Mouse (Mus musculus) forebrain, embryonic 11.5 days (tissue): ENCODE data around the gene Il10. TPM values are rescaled to one million over a fixed set of nuclear protein-coding genes. Genes with fewer than 3 reads are reported as not detected.

Source experiments
- ATAC-seq: fragments of 200-750 bp; cut with Nextera tagmentation; replicated peaks from 2 replicates; pipeline ENCODE4 v1.8.0; 2017; ENCODE audit warnings: moderate TSS enrichment; ENCODE audit not compliant: low FRiP score
- DNase-seq: peaks from one replicate; pipeline ENCODE4 v3.0.0-alpha.2; 2017; ENCODE audit warnings: low spot score
- H3K27ac ChIP-seq: fragments of 300-500 bp; sonication (generic); 2 replicates; pipeline ENCODE4 v1.5.1; 2014; ENCODE audit warnings: low read depth, low read length
- H3K27me3 ChIP-seq: fragments of 300-500 bp; sonication (generic); 2 replicates; pipeline ENCODE4 v1.6.1; 2014; ENCODE audit warnings: mild to moderate bottlenecking, low read length, mixed read lengths; ENCODE audit not compliant: control insufficient read depth, insufficient read depth
- H3K36me3 ChIP-seq: fragments of 300-500 bp; sonication (generic); 2 replicates; pipeline ENCODE4 v1.6.1; 2014; ENCODE audit warnings: mild to moderate bottlenecking, low read length, moderate library complexity, mixed read lengths; ENCODE audit not compliant: control insufficient read depth, insufficient read depth
- H3K4me1 ChIP-seq: fragments of 300-500 bp; sonication (generic); replicated peaks from 2 replicates; pipeline ENCODE4 v1.6.1; 2014; ENCODE audit warnings: low read length, mixed read lengths; ENCODE audit not compliant: control insufficient read depth, insufficient read depth
- H3K4me2 ChIP-seq: fragments of 300-500 bp; sonication (generic); 2 replicates; pipeline ENCODE4 v1.6.1; 2014; ENCODE audit warnings: low read depth, mild to moderate bottlenecking, low read length, moderate library complexity, mixed read lengths; ENCODE audit not compliant: severe bottlenecking
- H3K4me3 ChIP-seq: fragments of 300-500 bp; sonication (generic); 2 replicates; pipeline ENCODE4 v1.5.1; 2014; ENCODE audit warnings: low read depth, low read length
- H3K9ac ChIP-seq: fragments of 300-500 bp; sonication (generic); 2 replicates; pipeline ENCODE4 v1.6.1; 2014; ENCODE audit warnings: low read length
- H3K9me3 ChIP-seq: fragments of 300-500 bp; sonication (generic); 2 replicates; pipeline ENCODE4 v1.6.1; 2016; ENCODE audit warnings: low read length, mixed read lengths; ENCODE audit not compliant: control insufficient read depth
- WGBS: fragments of 180-500 bp; shearing (Covaris S2); extraction: QIAGEN DNeasy Blood & Tissue Kit; methylation state at CpG from one replicate; pipeline ENCODE4 v1.1.7; 2014; 5-methylcytosine and 5-hydroxymethylcytosine counted together
- polyA plus RNA-seq: library from polyadenylated mRNA; unstranded; fragments of >200 nt; fragmentation: Nextera tagmentation; extraction: Ambion mirVana; gene quantifications from 2 replicates; pipeline ENCODE4 v1.2.1, GENCODE M21; 2014

The Il10 gene
- polyA plus RNA-seq, 1 experiment from 2014 or later = not detected

- H3K4me3 ChIP-seq = no peak overlapping the region
- H3K36me3 ChIP-seq = no peaks in the 10 kb centered on the region
- no peak overlapping the region for H3K4me2 ChIP-seq
- DNase-seq (no peak), ATAC-seq (no peak)
- H3K4me1 ChIP-seq = no peaks in the 10 kb centered on the region
- WGBS = 88% methylated on average over 10 of the region's 10 CpGs
- no peaks in the 10 kb centered on the region for H3K27me3 ChIP-seq
- H3K9me3 ChIP-seq = no peaks in the 10 kb centered on the region
- no peak overlapping the region for H3K27ac ChIP-seq
- H3K9ac ChIP-seq = no peak overlapping the region
These were observed 18.9 kb downstream of the Il10 start for GRCm38 (mm10) chr1:131038415-131039017.

GRCm38 (mm10) chr1:131039479-131039878 lies 19.8 kb downstream of the Il10 start:
- Histone ChIP-seq H3K4me3 (no peak overlapping the region), H3K27ac (no peak overlapping the region), H3K4me1 (no peaks in the 10 kb centered on the region), H3K27me3 (no peaks in the 10 kb centered on the region), H3K36me3 (no peaks in the 10 kb centered on the region), H3K9me3 (no peaks in the 10 kb centered on the region), H3K9ac (no peak overlapping the region), H3K4me2 (no peak overlapping the region)
- ATAC-seq (no peak), DNase-seq (no peak)
- 89% methylated on average over 5 of the region's 5 CpGs for WGBS

- no peak for ATAC-seq
- H3K9ac ChIP-seq = no peak overlapping the region
- H3K4me3 ChIP-seq = no peak overlapping the region
- no peaks in the 10 kb centered on the region for H3K9me3 ChIP-seq
- H3K27me3 ChIP-seq = no peaks in the 10 kb centered on the region
- no peak overlapping the region for H3K27ac ChIP-seq
- H3K4me2 ChIP-seq = no peak overlapping the region
- no peaks in the 10 kb centered on the region for H3K4me1 ChIP-seq
- 68% methylated on average over 2 of the region's 2 CpGs for WGBS
- no peak for DNase-seq
- H3K36me3 ChIP-seq = no peaks in the 10 kb centered on the region
These were observed 22.6 kb downstream of the Il10 start for GRCm38 (mm10) chr1:131042263-131042662.

GRCm38 (mm10) chr1:131042721-131043120 lies 23.1 kb downstream of the Il10 start:
- H3K27ac ChIP-seq = no peak overlapping the region
- H3K36me3 ChIP-seq = no peaks in the 10 kb centered on the region
- WGBS = 85% methylated on average over 3 of the region's 3 CpGs
- no peak overlapping the region for H3K9ac ChIP-seq
- no peaks in the 10 kb centered on the region for H3K27me3 ChIP-seq
- no peak overlapping the region for H3K4me2 ChIP-seq
- no peaks in the 10 kb centered on the region for H3K4me1 ChIP-seq
- no peak for ATAC-seq
- no peak for DNase-seq
- no peak overlapping the region for H3K4me3 ChIP-seq
- H3K9me3 ChIP-seq = no peaks in the 10 kb centered on the region

- H3K4me1 ChIP-seq = no peaks in the 10 kb centered on the region
- H3K9me3 ChIP-seq = no peaks in the 10 kb centered on the region
- H3K27me3 ChIP-seq = no peaks in the 10 kb centered on the region
- no peak overlapping the region for H3K27ac ChIP-seq
- H3K9ac ChIP-seq = no peak overlapping the region
- H3K4me3 ChIP-seq = no peak overlapping the region
- ATAC-seq (no peak), DNase-seq (no peak)
- no peaks in the 10 kb centered on the region for H3K36me3 ChIP-seq
- 90% methylated on average over 4 of the region's 4 CpGs for WGBS
- no peak overlapping the region for H3K4me2 ChIP-seq
These were observed 24.0 kb downstream of the Il10 start for GRCm38 (mm10) chr1:131043636-131044035.

GRCm38 (mm10) chr1:131045723-131046355 lies 26.2 kb downstream of the Il10 start:
- Histone ChIP-seq H3K27ac (no peak overlapping the region), H3K4me3 (no peak overlapping the region), H3K9ac (no peak overlapping the region), H3K4me1 (no peaks in the 10 kb centered on the region), H3K9me3 (no peaks in the 10 kb centered on the region), H3K27me3 (no peaks in the 10 kb centered on the region), H3K4me2 (no peak overlapping the region), H3K36me3 (no peaks in the 10 kb centered on the region)
- 90% methylated on average over 2 of the region's 2 CpGs for WGBS
- ATAC-seq (no peak), DNase-seq (no peak)

- DNase-seq = no peak
- Histone ChIP-seq H3K4me3 (no peak overlapping the region), H3K4me1 (no peaks in the 10 kb centered on the region), H3K27ac (no peak overlapping the region), H3K27me3 (no peaks in the 10 kb centered on the region), H3K9me3 (no peaks in the 10 kb centered on the region), H3K9ac (no peak overlapping the region), H3K36me3 (no peaks in the 10 kb centered on the region), H3K4me2 (no peak overlapping the region)
- 87% methylated on average over 10 of the region's 10 CpGs for WGBS
- ATAC-seq = no peak
These were observed 27.0 kb downstream of the Il10 start for GRCm38 (mm10) chr1:131046607-131047006.

- no peak overlapping the region for H3K9ac ChIP-seq
- ATAC-seq = no peak
- no peaks in the 10 kb centered on the region for H3K4me1 ChIP-seq
- no peak for DNase-seq
- no peaks in the 10 kb centered on the region for H3K9me3 ChIP-seq
- WGBS = 88% methylated on average over 6 of the region's 6 CpGs
- no peaks in the 10 kb centered on the region for H3K27me3 ChIP-seq
- H3K36me3 ChIP-seq = no peaks in the 10 kb centered on the region
- H3K4me3 ChIP-seq = no peak overlapping the region
- no peak overlapping the region for H3K27ac ChIP-seq
- no peak overlapping the region for H3K4me2 ChIP-seq
These were observed 28.6 kb downstream of the Il10 start for GRCm38 (mm10) chr1:131048121-131048863.
